Mouse (Mus musculus) heart, postnatal 0 days (tissue): ENCODE results near the gene Plpp1. TPM values are rescaled to one million over a fixed set of nuclear protein-coding genes. Genes with fewer than 3 reads are reported as not detected.

Source experiments
- ATAC-seq: fragments of 200-750 bp; cut with Nextera tagmentation; 2 replicates; pipeline ENCODE4 v1.8.0; 2017; ENCODE audit warnings: low read depth, moderate number of reproducible peaks, moderate library complexity; ENCODE audit not compliant: insufficient read depth
- DNase-seq: peaks from one replicate; pipeline ENCODE4 v3.0.0-alpha.2; 2016; ENCODE audit warnings: low spot score
- H3K27ac ChIP-seq: fragments of 300-500 bp; sonication (generic); 2 replicates; pipeline ENCODE4 v1.5.1; 2014; ENCODE audit warnings: low read depth, mild to moderate bottlenecking
- H3K27me3 ChIP-seq: fragments of 300-500 bp; sonication (generic); 2 replicates; pipeline ENCODE4 v1.6.1; 2014; ENCODE audit warnings: low read length, mixed read lengths; ENCODE audit not compliant: control insufficient read depth, insufficient read depth
- H3K36me3 ChIP-seq: fragments of 300-500 bp; sonication (generic); replicated peaks from 2 replicates; pipeline ENCODE4 v1.6.1; 2014; ENCODE audit warnings: low read length, mixed read lengths; ENCODE audit not compliant: control insufficient read depth, insufficient read depth
- H3K4me1 ChIP-seq: fragments of 300-500 bp; sonication (generic); 2 replicates; pipeline ENCODE4 v1.6.1; 2014; ENCODE audit warnings: antibody characterized with exemption; ENCODE audit not compliant: control insufficient read depth, insufficient read depth
- H3K4me2 ChIP-seq: fragments of 300-500 bp; sonication (generic); 2 replicates; pipeline ENCODE4 v1.6.1; 2014; ENCODE audit warnings: low read depth, mild to moderate bottlenecking, low read length, moderate library complexity
- H3K4me3 ChIP-seq: fragments of 300-500 bp; sonication (generic); 2 replicates; pipeline ENCODE4 v1.5.1; 2014; ENCODE audit warnings: low read depth, low read length
- H3K9ac ChIP-seq: fragments of 300-500 bp; sonication (generic); replicated peaks from 2 replicates; pipeline ENCODE4 v1.6.1; 2014; ENCODE audit warnings: low read depth, low read length, mixed read lengths
- H3K9me3 ChIP-seq: fragments of 300-500 bp; sonication (generic); replicated peaks from 2 replicates; pipeline ENCODE4 v1.6.1; 2016; ENCODE audit warnings: low read length; ENCODE audit not compliant: control insufficient read depth
- CTCF ChIP-seq: IDR thresholded peaks from 2 replicates; pipeline ENCODE4 v1.5.1; 2016; ENCODE audit warnings: antibody characterized with exemption, control low read depth, low read depth
- EP300 ChIP-seq: IDR thresholded peaks from 2 replicates; pipeline ENCODE4 v1.6.1; 2016; ENCODE audit warnings: antibody characterized with exemption, low read depth
- WGBS: fragments of 180-500 bp; shearing (Covaris S2); extraction: QIAGEN DNeasy Blood & Tissue Kit; methylation state at CpG from one replicate; pipeline ENCODE4 v1.1.7; 2014; 5-methylcytosine and 5-hydroxymethylcytosine counted together
- polyA plus RNA-seq: library from polyadenylated mRNA; unstranded; fragments of >200 nt; fragmentation: Nextera tagmentation; extraction: Ambion mirVana; gene quantifications from 2 replicates; pipeline ENCODE4 v1.2.1, GENCODE M21; 2015
- total RNA-seq: library from RNA; depleted of rRNA; stranded (reverse); fragments of >200 nt; gene quantifications from 2 replicates; pipeline ENCODE4 v1.2.3, GENCODE M21; 2014; ENCODE audit warnings: low replicate concordance

The Plpp1 gene
- total and polyA plus RNA-seq, 2 experiments from 2014 or later = 101 to 129 TPM

DNA sequence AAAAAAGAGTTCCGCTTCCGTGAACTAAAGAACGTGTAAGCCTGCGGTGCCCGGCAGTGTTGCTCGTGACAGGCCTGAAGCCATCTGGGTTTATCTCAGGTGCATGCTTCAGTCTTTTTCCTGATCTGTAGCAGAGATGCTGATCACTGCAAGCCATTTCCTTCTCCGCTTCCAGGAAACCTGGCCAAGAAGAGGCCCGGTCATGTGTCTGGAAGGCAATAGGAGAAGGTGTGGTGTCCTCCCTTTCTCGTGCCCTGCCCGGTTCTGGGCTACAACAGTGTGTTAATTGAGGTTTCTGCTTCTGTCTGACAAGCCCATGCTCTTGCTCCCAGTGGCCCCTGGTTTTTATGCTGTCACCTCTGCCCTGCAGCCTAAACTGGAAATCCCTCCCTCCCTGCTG is 24.7 kb upstream of the Plpp1 start:
- DNase-seq (no peak), ATAC-seq (no peak)
- H3K27me3 ChIP-seq = no peaks in the 10 kb centered on the region
- H3K36me3 ChIP-seq = no peaks in the 10 kb centered on the region
- no peak overlapping the region for H3K4me3 ChIP-seq
- TF ChIP-seq EP300 = no peak
- TF ChIP-seq CTCF = no peak
- H3K4me1 ChIP-seq = no peaks in the 10 kb centered on the region
- H3K4me2 ChIP-seq = no peak overlapping the region
- no peak overlapping the region for H3K27ac ChIP-seq
- no peak overlapping the region for H3K9ac ChIP-seq
- H3K9me3 ChIP-seq = no peaks in the 10 kb centered on the region
- WGBS = 78% methylated on average over 10 of the region's 10 CpGs

GRCm38 (mm10) chr13:112778407-112778806 is 22.2 kb upstream of the Plpp1 start:
- WGBS = 91% methylated on average over 5 of the region's 5 CpGs
- Histone ChIP-seq H3K9me3 (no peaks in the 10 kb centered on the region), H3K27ac (no peak overlapping the region), H3K9ac (no peak overlapping the region), H3K27me3 (no peaks in the 10 kb centered on the region), H3K36me3 (no peaks in the 10 kb centered on the region), H3K4me2 (no peak overlapping the region), H3K4me1 (no peaks in the 10 kb centered on the region), H3K4me3 (no peak overlapping the region)
- ATAC-seq (no peak), DNase-seq (no peak)
- TF ChIP-seq EP300 (no peak), CTCF (no peak)

DNA sequence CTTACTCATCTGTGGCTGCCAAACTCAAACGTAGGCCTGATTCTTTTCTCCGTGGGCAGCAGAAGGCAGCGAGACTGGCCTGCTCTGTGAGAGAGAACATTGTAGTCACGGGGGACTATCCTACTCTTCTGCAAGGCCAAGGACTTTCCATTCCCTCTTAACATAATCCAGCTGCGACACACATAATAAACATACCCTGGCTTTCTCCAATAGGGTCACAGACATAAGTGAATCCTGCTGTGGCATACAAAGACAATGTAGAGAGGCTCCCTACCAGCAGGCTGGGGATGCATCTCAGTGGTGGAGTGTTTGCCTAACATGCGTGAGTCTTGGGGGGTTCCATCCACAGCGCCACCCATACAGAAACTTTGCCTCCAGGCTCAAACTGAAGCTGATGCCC is 15.3 kb upstream of the Plpp1 start:
- Histone ChIP-seq H3K4me2 (no peak overlapping the region), H3K4me3 (no peak overlapping the region), H3K36me3 (no peaks in the 10 kb centered on the region), H3K9me3 (no peaks in the 10 kb centered on the region), H3K27ac (no peak overlapping the region), H3K27me3 (no peaks in the 10 kb centered on the region), H3K9ac (no peak overlapping the region), H3K4me1 (no peaks in the 10 kb centered on the region)
- ATAC-seq (no peak), DNase-seq (no peak)
- 78% methylated on average over 7 of the region's 7 CpGs for WGBS
- TF ChIP-seq EP300 (no peak), CTCF (no peak)

DNA sequence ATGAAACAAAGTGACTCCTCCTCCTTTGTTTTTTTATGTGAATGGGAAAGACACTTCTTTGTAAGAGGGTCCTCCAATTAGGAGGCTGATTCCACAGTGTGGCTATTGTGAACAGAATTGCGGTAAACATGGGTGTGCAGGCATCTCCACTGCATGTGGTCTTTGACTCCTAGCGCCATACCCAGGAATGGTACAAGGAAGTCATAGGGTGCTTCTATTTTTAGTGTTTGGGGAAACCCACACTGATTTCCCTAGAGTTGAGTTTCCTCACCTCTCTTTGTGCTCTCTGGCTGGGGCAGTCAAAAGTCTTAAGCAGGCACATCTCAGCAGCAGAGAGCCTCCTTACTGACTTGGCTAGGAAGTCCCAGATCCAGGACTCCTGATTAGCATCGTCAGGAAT is 14.4 kb upstream of the Plpp1 start:
- H3K27me3 ChIP-seq = no peaks in the 10 kb centered on the region
- no peaks in the 10 kb centered on the region for H3K36me3 ChIP-seq
- H3K4me3 ChIP-seq = no peak overlapping the region
- DNase-seq (no peak), ATAC-seq (no peak)
- no peak overlapping the region for H3K27ac ChIP-seq
- whole genome bisulfite sequencing = 69% methylated on average over 3 of the region's 3 CpGs
- TF ChIP-seq EP300 (no peak), CTCF (no peak)
- H3K9me3 ChIP-seq = no peaks in the 10 kb centered on the region
- no peak overlapping the region for H3K4me2 ChIP-seq
- H3K4me1 ChIP-seq = no peaks in the 10 kb centered on the region
- no peak overlapping the region for H3K9ac ChIP-seq

DNA sequence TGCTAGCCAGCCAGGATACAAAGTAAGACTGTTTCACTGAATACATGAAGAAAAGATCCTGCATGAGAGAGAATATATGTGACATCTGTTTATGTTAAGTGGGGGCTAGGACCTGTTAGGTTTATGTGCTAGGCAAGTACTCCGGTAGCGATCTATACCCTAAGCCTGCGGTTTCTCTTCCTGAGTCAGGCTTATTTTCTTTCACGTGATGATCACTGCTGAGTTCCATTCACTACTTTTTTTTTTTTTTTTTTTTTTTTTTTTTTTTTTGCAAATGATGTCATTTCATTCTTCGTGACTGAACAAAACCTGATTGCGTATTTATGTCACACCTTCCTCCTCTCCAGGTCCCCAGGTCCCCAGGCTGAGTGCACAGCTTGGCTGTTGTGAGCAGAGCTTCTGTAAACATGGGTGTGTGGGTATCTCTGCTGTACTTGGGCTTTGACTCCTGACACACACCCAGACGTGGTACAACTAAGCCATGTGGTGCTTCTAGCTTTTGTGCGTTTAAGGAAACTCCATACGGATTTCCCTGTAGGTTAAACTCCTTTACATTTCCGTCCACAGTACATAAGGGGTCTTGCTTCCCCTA is 13.6 kb upstream of the Plpp1 start:
- Histone ChIP-seq H3K4me1 (no peaks in the 10 kb centered on the region), H3K27me3 (no peaks in the 10 kb centered on the region), H3K27ac (no peak overlapping the region), H3K9ac (no peak overlapping the region), H3K9me3 (no peaks in the 10 kb centered on the region), H3K36me3 (no peaks in the 10 kb centered on the region), H3K4me2 (no peak overlapping the region), H3K4me3 (no peak overlapping the region)
- DNase-seq = no peak
- TF ChIP-seq CTCF (no peak), EP300 (no peak)
- ATAC-seq = no peak
- 68% methylated on average over 10 of the region's 10 CpGs for WGBS

DNA sequence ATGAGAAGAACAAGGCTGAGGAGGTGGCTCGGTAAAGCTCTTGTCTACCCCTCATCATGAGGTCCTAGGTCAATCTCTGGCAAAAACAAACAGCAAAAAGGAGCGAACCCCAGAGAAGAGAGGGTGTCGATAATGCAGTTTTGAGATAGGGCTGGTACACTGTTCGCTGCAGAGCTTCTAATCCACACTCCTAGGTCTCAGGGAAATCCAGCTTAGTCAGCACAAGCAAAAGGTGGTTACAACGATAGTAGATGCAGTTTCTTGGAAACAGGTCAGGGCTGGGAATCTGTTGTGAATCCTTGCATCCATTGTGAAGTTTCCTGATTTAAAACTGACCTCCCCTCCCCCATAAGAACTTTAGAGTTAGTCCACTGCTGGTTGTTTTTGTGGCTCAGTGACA is 9.8 kb upstream of the Plpp1 start:
- TF ChIP-seq CTCF = no peak
- no peak for TF ChIP-seq EP300
- no peak overlapping the region for H3K4me3 ChIP-seq
- no peak for DNase-seq
- H3K4me2 ChIP-seq = no peak overlapping the region
- no peaks in the 10 kb centered on the region for H3K36me3 ChIP-seq
- H3K27me3 ChIP-seq = no peaks in the 10 kb centered on the region
- ATAC-seq = no peak
- no peaks in the 10 kb centered on the region for H3K9me3 ChIP-seq
- WGBS = 70% methylated on average over 5 of the region's 5 CpGs
- no peaks in the 10 kb centered on the region for H3K4me1 ChIP-seq
- H3K9ac ChIP-seq = no peak overlapping the region
- H3K27ac ChIP-seq = no peak overlapping the region
